10 mouse cellular contexts compared by ENCODE assay signal in genomic region chr6:91979301-91979996, GRCm38 (mm10). TPM values are rescaled to one million over a fixed set of nuclear protein-coding genes. Genes with fewer than 3 reads are reported as not detected.
DNase-seq lines count a peak whose midpoint lies in the region; ATAC-seq and TF ChIP-seq lines count a peak whose summit lies in the region.
"Had no signal": no experiment of that assay in that cellular context is flagged by ENCODE, and none has a peak within 500 bp of the region (broad histone marks: within the 10 kb centered on the region; RNA-seq: fewer than 3 reads in every experiment).

No protein-coding gene starts in this region.

- peak overlapping the region; percentile 74 for H3K27ac ChIP-seq in kidney, adult 2 months (ENCODE audit: insufficient read depth, low read depth, low read length)
- no peak overlapping the region for H3K27ac ChIP-seq in forebrain, embryonic 13.5 days
- no peak overlapping the region; the same call in 1 of the 2 replicates for H3K27ac ChIP-seq in kidney, embryonic 16.5 days (ENCODE audit: low read length)
- H3K27ac ChIP-seq in midbrain, embryonic 15.5 days: no peak overlapping the region
- H3K27ac ChIP-seq: macrophage had no signal

- no peak for DNase-seq in kidney, adult 2 months
- DNase-seq in kidney, adult 9 months: no peak
- DNase-seq in urinary bladder, adult 2 months (ENCODE audit: low spot score): no peak
- DNase-seq in adrenal gland, adult 2 months: no peak
- DNase-seq in right cerebral cortex, postnatal 36 days (ENCODE audit: low spot score in 2 of 2): no peak

- no peaks in the 10 kb centered on the region for H3K4me1 ChIP-seq in kidney, adult 2 months (ENCODE audit: control insufficient read depth, insufficient read depth, low read length)
- peaks cover 24% of the 10 kb centered on the region for H3K4me1 ChIP-seq in forebrain, embryonic 13.5 days
- H3K4me1 ChIP-seq in kidney, embryonic 16.5 days (ENCODE audit: insufficient read depth, low read length): peaks cover 18% of the 10 kb centered on the region
- peaks cover 11% of the 10 kb centered on the region for H3K4me1 ChIP-seq in midbrain, embryonic 15.5 days

- H3K4me3 ChIP-seq in kidney, adult 2 months (ENCODE audit: insufficient read depth, low read depth, low read length): peak overlapping the region; percentile 56
- H3K4me3 ChIP-seq in forebrain, embryonic 13.5 days: peak overlapping the region; percentile 56
- H3K4me3 ChIP-seq in kidney, embryonic 16.5 days (ENCODE audit: low read length): peak overlapping the region; percentile 66
- H3K4me3 ChIP-seq in midbrain, embryonic 15.5 days: peak overlapping the region; percentile 70

- no peak for TF ChIP-seq POLR2A in kidney, adult 2 months (IDR thresholded peaks at IDR 0.05; ENCODE audit: low read depth, low read length)

- WGBS in kidney, adult 2 months: 15% methylated on average over 23 of the region's 23 CpGs
- 9% methylated on average over 23 of the region's 23 CpGs for WGBS in forebrain, embryonic 13.5 days
- WGBS in kidney, embryonic 16.5 days: 10% methylated on average over 23 of the region's 23 CpGs
- 10% methylated on average over 23 of the region's 23 CpGs for WGBS in midbrain, embryonic 15.5 days

- H3K27me3 ChIP-seq in kidney, adult 2 months (replicated peaks; ENCODE audit: control insufficient read depth, insufficient read depth, low read length): no peaks in the 10 kb centered on the region
- H3K27me3 ChIP-seq in forebrain, embryonic 13.5 days: peaks cover 50% of the 10 kb centered on the region
- peaks cover 9% of the 10 kb centered on the region; the same call in 1 of the 2 replicates for H3K27me3 ChIP-seq in kidney, embryonic 16.5 days (ENCODE audit: insufficient read depth, low read length)
- peaks cover 3% of the 10 kb centered on the region; the same call in 1 of the 2 replicates for H3K27me3 ChIP-seq in midbrain, embryonic 15.5 days (replicated peaks)

- no peak for ATAC-seq in forebrain, embryonic 13.5 days
- ATAC-seq in kidney, embryonic 16.5 days (ENCODE audit: low FRiP score, low TSS enrichment): no peak
- peak; percentile 43; the same call in 1 of the 2 replicates for ATAC-seq in midbrain, embryonic 15.5 days (replicated peaks)

- TF ChIP-seq CTCF in kidney, adult 2 months (conservative IDR thresholded peaks at IDR 0.05; ENCODE audit: insufficient read depth, insufficient read length, low read depth, low read length): no peak

- H3K9ac ChIP-seq in forebrain, embryonic 13.5 days: peak overlapping the region; percentile 76
- H3K9ac ChIP-seq in kidney, embryonic 16.5 days (replicated peaks; ENCODE audit: low read length): peak overlapping the region; percentile 74
- peak overlapping the region; percentile 59 for H3K9ac ChIP-seq in midbrain, embryonic 15.5 days

- no peaks in the 10 kb centered on the region for H3K9me3 ChIP-seq in forebrain, embryonic 13.5 days (replicated peaks)
- H3K9me3 ChIP-seq in kidney, embryonic 16.5 days (ENCODE audit: low read length): no peaks in the 10 kb centered on the region
- H3K9me3 ChIP-seq in midbrain, embryonic 15.5 days: no peaks in the 10 kb centered on the region
- H3K9me3 ChIP-seq: G1E had no signal

- H3K36me3 ChIP-seq in kidney, adult 2 months (ENCODE audit: control insufficient read depth, insufficient read depth, low read length): no peaks in the 10 kb centered on the region
- no peaks in the 10 kb centered on the region for H3K36me3 ChIP-seq in forebrain, embryonic 13.5 days (ENCODE audit: poor library complexity, severe bottlenecking)
- H3K36me3 ChIP-seq in kidney, embryonic 16.5 days (ENCODE audit: insufficient read depth, low read length): no peaks in the 10 kb centered on the region
- no peaks in the 10 kb centered on the region for H3K36me3 ChIP-seq in midbrain, embryonic 15.5 days (replicated peaks)
- H3K36me3 ChIP-seq: G1E had no signal

- H3K4me2 ChIP-seq in forebrain, embryonic 13.5 days: peak overlapping the region; percentile 93
- peak overlapping the region; percentile 78 for H3K4me2 ChIP-seq in kidney, embryonic 16.5 days (replicated peaks; ENCODE audit: low read depth, low read length)
- peak overlapping the region; percentile 98 for H3K4me2 ChIP-seq in midbrain, embryonic 15.5 days

RNA-seq across cellular contexts. Expression of gene Fgd5, which starts 0.8 kb away (rescaled TPM):
- polyA plus RNA-seq in kidney, adult 2 months (2012; rRNA removed): 11.6 and 12.2 TPM in 2 replicates
- 5.2 and 6.0 TPM in 2 replicates for polyA plus RNA-seq in forebrain, embryonic 13.5 days (2015; fragmentation: Nextera tagmentation; extraction: Ambion mirVana)
- polyA plus RNA-seq in kidney, embryonic 16.5 days (2015; fragmentation: Nextera tagmentation; extraction: Ambion mirVana): 20.8 and 22.9 TPM in 2 replicates
- 10.2 and 10.4 TPM in 2 replicates for polyA plus RNA-seq in midbrain, embryonic 15.5 days (2015; fragmentation: Nextera tagmentation; extraction: Ambion mirVana)
- 8.3 and 13.0 TPM in 2 replicates for polyA plus RNA-seq in urinary bladder, adult 2 months (2012; rRNA removed)
- 10 to 100 TPM; 13.1 to 18.5 TPM for total RNA-seq in adrenal gland, adult 2 months (2021)
- polyA plus RNA-seq in adrenal gland, adult 2 months (2012; rRNA removed): 7.4 and 7.7 TPM in 2 replicates
- polyA plus RNA-seq: macrophage had no signal
